Mouse (Mus musculus): ENCODE results near the gene Srp72.
A peak's percentile ranks its signal among the peaks of the same experiment; 100 is the strongest.

Srp72 gene

DNA sequence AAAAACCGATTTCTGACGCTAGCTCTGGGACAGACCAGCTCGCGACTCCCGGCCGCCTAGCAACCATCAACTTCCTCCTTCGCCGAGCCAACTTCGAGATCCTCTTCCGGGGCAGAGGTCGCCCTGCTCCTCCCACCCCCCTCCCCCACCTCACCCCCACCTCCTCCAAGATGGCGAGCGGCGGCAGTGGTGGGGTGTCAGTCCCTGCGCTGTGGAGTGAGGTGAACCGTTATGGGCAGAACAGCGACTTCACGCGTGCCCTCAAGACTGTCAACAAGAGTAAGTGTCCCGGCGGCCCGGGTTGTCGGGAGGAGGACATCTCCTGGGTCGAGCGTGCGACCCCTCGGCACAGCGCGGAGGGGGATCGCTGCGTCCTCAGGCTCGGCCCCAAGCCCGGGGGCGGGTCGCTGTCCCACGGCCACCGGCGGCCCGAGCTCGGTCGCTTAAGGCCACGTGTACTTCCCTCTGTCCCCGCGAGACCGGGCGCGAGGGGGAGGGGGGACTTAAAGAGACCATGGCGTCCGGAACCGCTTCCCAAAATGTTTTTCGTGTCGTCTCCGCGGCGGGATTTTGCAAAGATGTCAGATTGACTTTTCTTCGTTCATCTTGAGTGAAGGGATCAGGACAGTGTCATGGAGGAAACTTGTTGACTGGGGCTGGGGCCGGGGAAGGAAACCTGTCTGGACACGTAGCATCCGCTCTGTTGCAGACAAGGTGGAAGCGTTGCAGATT lies at the start of gene Srp72:
TSS of gene Srp72 (plus strand) at position 130 of the 732 bp plus-strand sequence.
- peak; percentile 93 for DNase-seq (ENCODE audit: low read depth)

DNA sequence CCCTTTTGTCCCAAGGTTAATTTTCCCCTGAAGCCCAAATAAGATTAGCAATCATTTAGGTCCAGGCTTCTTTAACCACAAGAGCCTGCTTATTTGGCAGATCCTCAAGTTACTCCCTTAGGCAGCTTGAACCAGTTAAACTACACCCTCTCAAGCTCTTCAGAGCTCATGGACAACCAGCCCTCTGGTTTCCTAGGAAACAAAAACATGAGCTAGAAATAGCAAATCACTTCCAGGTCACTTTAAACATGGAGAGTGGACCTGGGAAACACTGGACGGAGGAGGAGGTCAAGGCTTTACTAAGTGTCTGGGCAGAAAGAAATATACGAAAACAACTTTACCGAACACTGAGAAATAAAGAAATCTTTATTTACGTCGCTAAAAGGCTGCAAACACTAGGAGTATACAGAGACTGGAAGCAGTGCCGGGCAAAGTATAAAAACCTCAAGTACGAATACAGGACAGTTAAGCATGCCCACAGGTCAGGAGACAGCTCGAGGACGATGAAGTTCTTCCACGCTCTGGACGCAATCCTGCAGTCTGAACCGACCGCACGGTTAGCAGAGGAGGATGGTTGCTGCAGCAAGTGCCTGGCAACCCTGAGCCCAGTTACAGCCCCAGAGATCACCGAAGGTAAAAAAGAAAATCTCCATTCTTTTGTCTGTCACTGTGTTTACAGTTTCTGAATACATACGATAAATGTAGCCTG lies 46.2 kb upstream of the Srp72 start:
- DNase-seq (ENCODE audit: low read depth) = no peak

- no peak for DNase-seq (ENCODE audit: low read depth)
Observed at GRCm38 (mm10) chr5:76929180-76929877, 45.2 kb upstream of the Srp72 start.

DNA sequence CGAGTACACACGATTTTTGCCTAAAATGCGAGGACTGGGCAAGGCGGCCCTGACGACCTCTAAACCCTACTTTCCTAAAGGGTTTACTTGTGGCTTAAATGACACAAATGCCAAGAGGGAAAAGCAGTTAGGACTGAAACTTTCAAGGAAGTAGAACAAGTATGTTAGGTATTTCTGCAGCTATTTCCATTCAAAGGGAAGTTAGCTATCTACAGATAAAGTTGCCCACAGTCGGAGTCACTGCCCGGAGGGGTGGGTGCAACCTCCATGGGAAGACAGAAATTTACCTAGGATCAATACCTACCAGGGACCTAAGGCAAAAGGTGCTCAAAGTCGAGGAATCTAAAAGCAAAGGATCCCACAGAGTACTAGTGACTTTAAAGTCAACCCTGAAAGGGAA lies 34.8 kb upstream of the Srp72 start:
- no peak for DNase-seq (ENCODE audit: low read depth)

GRCm38 (mm10) chr5:76941975-76942374 lies 32.5 kb upstream of the Srp72 start:
- no peak for DNase-seq (ENCODE audit: low read depth)

DNA sequence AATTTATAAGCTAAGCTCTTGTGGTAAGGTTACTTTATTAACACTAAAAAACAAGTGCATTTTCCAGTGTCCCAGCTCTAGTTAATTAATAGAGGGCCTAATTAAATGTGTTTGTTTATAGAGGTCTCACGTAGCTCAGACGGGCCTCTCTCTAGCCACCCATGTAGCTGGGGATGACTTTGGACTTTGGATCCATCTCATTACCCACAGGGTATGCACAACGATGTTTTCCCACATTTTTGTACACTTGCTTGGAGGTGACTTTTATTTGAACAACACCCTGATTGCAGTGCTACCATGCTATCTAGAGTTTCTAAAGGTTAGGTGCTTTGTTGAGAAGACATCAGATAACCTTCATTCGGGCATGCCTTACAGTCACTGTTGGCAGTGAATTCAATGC lies 32.0 kb upstream of the Srp72 start:
- no peak for DNase-seq (ENCODE audit: low read depth)

- no peak for DNase-seq (ENCODE audit: low read depth)
Observed at GRCm38 (mm10) chr5:76944965-76945677, 29.4 kb upstream of the Srp72 start.

DNA sequence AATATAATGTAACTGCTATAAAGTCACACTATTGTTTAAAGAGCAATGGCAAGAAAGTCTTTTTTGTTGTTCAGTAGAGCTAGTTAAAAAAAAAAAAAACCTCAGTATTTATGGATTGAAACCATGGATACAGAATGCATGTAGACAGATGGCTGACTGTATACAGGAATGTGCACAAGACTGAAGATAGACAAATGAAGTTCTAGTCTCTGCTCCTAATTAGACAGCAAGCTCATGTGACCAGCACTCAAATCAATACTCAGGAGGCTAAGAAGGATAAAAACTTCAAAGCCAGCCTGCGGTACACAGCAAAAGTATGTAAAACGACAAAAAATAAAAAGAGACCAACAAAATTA lies 28.8 kb upstream of the Srp72 start:
- DNase-seq (ENCODE audit: low read depth) = no peak

DNA sequence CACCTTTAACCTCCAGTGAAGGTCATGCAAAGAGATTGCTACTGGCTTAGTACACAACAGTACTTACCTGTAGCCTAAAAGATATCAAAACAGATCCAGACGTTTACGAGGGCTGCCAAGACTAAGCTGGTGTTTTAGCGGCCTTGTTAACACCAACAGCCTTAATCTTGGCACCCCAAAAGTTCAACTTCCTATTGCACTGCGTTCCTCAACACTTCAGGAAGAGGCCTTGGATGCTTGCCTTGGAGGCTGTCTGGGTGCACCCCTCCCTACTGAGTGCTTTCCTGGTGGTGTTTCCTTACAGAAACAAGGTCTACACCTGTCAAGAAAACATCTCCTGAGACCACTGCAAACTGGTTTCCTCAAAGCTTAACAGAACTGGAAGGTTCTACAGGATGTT lies 27.3 kb upstream of the Srp72 start:
- DNase-seq (ENCODE audit: low read depth) = no peak

- DNase-seq (ENCODE audit: low read depth) = peak; percentile 34
Observed at GRCm38 (mm10) chr5:76947758-76948157, 26.7 kb upstream of the Srp72 start.

DNA sequence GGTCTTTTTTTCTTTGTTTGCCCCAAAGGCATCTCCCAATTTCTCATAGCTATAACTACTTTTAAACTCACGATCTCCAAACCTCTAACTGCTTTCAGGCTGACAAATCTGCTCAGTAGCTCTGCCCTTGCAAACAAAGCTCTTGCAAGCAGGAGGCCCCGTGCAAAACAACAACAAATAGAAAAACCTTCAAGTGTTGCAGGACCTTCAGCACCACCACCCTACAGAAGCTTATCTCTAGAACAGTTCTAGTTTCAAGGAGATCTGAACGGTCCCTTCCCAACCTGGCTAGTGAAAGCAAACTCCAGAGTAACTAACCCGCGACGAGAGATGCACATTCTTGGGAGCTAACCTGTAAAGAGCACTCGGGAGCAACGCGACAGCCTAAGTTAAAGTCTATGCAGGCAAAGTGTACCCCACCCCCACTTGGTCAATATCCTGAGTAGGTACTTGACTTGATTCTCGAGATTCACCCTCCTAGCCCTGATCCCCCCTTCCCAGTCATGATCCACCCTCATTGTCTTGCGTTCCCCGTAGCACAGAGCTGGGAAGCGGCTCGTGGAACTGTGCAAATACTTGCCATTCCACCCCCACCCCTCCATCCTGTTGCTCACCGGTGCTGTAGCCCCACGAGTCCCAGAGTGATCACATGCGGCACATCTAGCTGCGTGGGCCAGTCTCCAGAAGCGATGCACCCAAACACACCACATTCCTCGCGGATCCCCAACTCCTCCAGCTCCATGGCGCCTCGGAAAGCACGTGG lies 24.0 kb upstream of the Srp72 start:
- no peak for DNase-seq (ENCODE audit: low read depth)

GRCm38 (mm10) chr5:76951106-76952027 lies 23.1 kb upstream of the Srp72 start, which contains the start of the genes Paics and Ppat:
Gene Paics, plus strand, starts transcription at chr5:76951307.
Gene Ppat, minus strand, starts transcription at chr5:76951578.
- peak; percentile 100 for DNase-seq (ENCODE audit: low read depth)

DNA sequence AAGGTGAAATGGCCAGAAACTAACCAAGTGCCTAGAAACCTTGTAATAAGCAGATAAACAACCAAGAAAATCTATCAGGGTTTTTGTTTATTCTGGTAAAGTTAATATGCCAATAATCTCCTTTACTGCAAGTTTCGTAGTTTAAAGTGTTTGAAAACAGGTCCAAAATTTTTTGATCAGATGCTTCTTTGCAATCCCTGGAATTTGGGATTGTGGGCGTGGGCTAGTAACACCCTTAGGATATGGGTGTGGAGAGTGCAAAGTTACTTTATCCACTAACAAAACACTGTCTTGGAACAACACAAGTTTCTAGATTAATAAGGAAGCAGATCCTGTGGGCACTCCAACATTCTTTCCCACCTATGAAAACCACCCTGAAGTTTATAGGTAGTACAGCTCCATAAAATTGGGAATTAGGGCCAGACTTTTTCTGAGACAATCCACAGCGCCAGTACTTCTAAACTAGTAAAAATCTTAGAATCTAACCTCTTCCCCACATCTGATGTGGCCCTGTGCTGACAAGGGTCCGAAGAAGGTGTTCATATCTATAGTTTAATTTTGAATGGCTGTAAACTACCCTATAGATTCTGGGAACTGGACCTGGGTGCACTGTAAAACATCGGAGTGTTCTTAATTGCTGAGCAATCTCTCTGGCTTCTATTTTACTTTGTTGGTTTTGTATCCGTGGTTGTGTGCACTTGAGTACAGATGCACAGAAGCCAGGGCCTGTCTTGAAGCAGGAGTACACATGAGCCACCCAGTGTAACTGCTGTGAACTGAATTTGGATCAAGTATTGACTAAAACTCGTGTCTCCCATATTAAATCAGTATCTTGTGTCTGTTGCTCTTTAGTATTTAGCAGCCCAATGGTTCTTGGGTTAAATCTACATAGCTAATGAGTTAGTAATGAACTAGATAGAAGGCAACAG lies 22.1 kb upstream of the Srp72 start:
- DNase-seq (ENCODE audit: low read depth) = peak; percentile 21

GRCm38 (mm10) chr5:76953794-76954193 lies 20.7 kb upstream of the Srp72 start:
- no peak for DNase-seq (ENCODE audit: low read depth)

DNA sequence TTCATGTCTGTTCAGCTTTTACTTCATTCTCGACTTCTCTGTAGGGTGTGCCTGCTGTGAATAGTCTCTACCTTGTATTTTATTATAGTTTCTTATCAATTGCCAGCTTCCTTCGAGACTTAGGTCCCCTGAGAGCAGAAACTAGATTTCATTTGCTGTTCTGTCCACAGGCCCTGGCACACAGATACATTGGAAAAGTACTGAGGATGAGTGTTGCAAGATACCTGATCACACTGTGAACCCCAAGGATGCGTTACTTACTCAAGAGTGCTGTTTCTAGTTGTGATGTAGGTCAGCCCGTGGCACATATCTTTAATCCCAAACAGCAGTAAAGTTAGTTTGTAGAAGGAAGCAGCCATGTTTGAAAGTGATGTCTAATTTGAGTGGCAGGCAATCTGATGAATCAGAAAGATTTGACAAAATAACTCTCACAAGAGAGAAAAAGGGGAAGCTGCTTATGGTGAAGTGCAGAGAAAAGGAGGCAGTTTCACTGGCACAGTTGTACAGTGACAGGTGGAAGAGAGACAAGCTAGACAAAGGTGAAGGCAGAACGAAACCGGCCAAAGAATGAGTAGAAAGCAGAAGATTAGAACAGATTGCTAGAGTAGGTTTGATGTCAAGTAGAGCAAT lies 20.1 kb upstream of the Srp72 start:
- DNase-seq (ENCODE audit: low read depth) = no peak

DNA sequence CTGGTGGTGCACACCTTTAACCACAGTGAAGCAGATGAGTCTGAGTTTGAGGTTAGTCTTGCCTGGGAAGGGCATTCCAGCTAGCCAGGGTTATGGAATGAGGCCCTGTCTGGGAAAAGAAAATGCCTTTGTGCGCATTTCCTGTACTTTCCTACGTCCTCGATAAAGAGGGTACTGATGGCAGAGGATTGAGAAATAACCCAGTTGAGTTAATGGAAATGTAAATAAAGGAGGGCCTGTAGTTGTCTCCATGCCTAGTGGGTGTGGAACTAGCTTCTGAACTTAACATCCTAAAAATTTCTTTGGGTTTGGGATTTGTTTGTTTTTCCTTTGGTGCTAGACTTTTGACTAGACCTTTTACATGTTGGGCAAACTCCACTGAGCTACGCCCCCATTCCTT lies 19.0 kb upstream of the Srp72 start:
- no peak for DNase-seq (ENCODE audit: low read depth)

DNA sequence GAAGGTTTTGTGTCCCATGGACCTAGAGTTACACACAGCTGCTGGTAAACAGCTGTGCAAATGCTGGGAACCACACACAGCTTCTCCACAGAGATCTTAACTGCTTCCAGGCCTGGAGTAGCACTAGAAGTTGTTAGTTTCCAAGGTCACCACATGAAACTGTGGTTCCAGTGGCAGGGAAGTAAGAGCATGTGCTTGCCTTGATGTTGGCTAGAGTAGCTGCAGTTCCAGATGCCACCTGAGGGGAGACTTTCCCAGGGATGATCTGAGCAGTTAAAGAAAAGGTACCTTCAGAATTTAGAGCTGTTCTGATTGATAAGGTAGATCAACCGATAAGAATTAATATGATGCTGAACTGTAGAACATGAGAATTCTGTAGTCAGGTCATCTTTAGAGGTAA lies 16.5 kb upstream of the Srp72 start:
- peak; percentile 33 for DNase-seq (ENCODE audit: low read depth)

DNA sequence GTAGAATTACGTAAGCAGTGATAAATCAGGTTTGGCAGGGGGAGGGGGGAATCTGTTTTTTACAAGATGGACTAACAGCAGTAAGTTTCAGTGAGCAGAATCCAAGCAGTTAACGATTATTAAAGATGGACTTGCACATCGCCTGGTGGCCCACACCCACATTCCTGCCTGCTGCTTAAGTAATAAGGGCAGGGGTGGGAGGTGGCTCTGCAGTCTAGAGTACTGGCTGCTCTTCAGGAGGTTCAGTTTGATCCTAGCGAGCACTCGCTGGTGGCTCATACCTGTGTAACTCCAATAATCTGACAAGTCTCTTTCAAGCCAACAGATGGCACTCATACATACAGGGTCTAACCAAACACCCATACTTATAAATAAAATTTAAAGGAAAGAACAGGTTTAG lies 14.9 kb upstream of the Srp72 start:
- no peak for DNase-seq (ENCODE audit: low read depth)

DNA sequence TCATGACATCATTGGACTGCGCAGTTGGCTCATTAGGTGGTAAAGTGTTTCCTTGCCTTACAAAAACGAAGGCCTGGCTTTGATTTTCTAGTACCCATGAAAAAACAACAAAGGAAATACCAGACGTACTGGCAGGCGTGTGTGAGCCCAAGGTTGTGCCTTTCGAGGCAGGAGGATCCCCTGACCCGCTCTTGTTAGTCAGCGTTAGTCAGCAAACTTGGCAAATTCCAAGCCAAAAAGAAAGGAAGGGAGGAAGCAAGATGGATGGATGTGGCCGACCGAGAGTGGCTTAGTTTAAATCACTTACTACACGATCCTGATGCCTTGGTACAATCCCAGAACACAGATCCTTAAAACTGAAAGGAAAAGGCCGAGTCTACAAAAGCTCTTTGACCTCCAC lies 11.9 kb upstream of the Srp72 start:
- no peak for DNase-seq (ENCODE audit: low read depth)
